Mouse (Mus musculus): ENCODE data around the gene Tnfsfm13.

- no peak for TF ChIP-seq CTCF (IDR thresholded peaks at IDR 0.05; ENCODE audit: low read depth, low read length)
- TF ChIP-seq POLR2A (IDR thresholded peaks at IDR 0.05; ENCODE audit: borderline replicate concordance, low read depth, low read length) = no peak
Observed at GRCm38 (mm10) chr11:69653399-69653798, 42.5 kb downstream of the Tnfsfm13 start.
